Mouse (Mus musculus) CH12.LX (cell line): Measurements from ENCODE around the gene Csnk2a2. TPM values are rescaled to one million over a fixed set of nuclear protein-coding genes. Genes with fewer than 3 reads are reported as not detected.

Experiments used
- DNase-seq: peaks from one replicate; pipeline ENCODE4 v3.0.0-alpha.2; 2013; ENCODE audit errors: extremely low read depth
- H3K27ac ChIP-seq: 2 replicates; pipeline ENCODE4 v1.5.1; 2012; ENCODE audit warnings: low read depth, mild to moderate bottlenecking, control low read depth, moderate library complexity; ENCODE audit not compliant: insufficient read depth
- H3K27me3 ChIP-seq: replicated peaks from 2 replicates; pipeline ENCODE3; 2012; ENCODE audit warnings: inconsistent platforms
- H3K36me3 ChIP-seq, 2 experiments: replicated peaks in 1 of 2; 2 replicates each; pipeline versions ENCODE3 to v1.6.1; 2012; ENCODE audit warnings: inconsistent platforms in 1 of 2, low read length in 1 of 2, mild to moderate bottlenecking in 1 of 2, mixed read lengths in 1 of 2, moderate library complexity in 1 of 2; ENCODE audit not compliant: control insufficient read depth in 1 of 2, insufficient read depth in 1 of 2
- H3K4me1 ChIP-seq, 2 experiments: 2 replicates each; pipeline ENCODE4 v1.6.1; 2012; ENCODE audit warnings: inconsistent platforms in 1 of 2, moderate library complexity in 1 of 2; ENCODE audit not compliant: insufficient read depth in 2 of 2, control insufficient read depth in 1 of 2
- H3K4me2 ChIP-seq: 2 replicates; pipeline ENCODE4 v1.6.1; 2012; ENCODE audit warnings: low read depth, mild to moderate bottlenecking, control low read depth; ENCODE audit not compliant: poor library complexity, insufficient read depth, severe bottlenecking
- H3K4me3 ChIP-seq, 3 experiments: fragments of 150-350 bp in 1 of 3; sonication (generic) in 1 of 3; replicated peaks in 1 of 3; 2 replicates each; pipeline versions ENCODE3 to v1.5.1; 2011 to 2012; ENCODE audit warnings: low read depth in 2 of 3, low read length in 2 of 3, mild to moderate bottlenecking in 2 of 3, moderate library complexity in 2 of 3, control low read depth in 1 of 3, improper control_type of control experiment in 1 of 3, inconsistent platforms in 1 of 3, mixed read lengths in 1 of 3; ENCODE audit not compliant: poor library complexity in 1 of 3
- H3K79me2 ChIP-seq: replicated peaks from 2 replicates; pipeline ENCODE4 v1.6.1; 2012; ENCODE audit warnings: mild to moderate bottlenecking, moderate library complexity; ENCODE audit not compliant: control insufficient read depth, poor library complexity, insufficient read depth, severe bottlenecking; ENCODE audit errors: extremely low read depth
- H3K9ac ChIP-seq: 2 replicates; pipeline ENCODE4 v1.6.1; 2012; ENCODE audit warnings: low read depth, mild to moderate bottlenecking, control low read depth, moderate library complexity; ENCODE audit not compliant: insufficient read depth
- H3K9me3 ChIP-seq: replicated peaks from 2 replicates; pipeline ENCODE3; 2012; ENCODE audit warnings: low read length, inconsistent platforms, mixed read lengths
- BHLHE40 ChIP-seq: IDR thresholded peaks from 2 replicates; pipeline ENCODE4 v1.6.1; 2011; ENCODE audit warnings: mild to moderate bottlenecking, low read depth, low read length, improper control_type of control experiment
- CHD2 ChIP-seq: IDR thresholded peaks from 2 replicates; pipeline ENCODE4 v1.6.1; 2011; ENCODE audit warnings: low read length, improper control_type of control experiment
- CTCF ChIP-seq, 2 experiments: IDR thresholded peaks in 1 of 2; conservative IDR thresholded peaks in 1 of 2; 2 replicates each; pipeline ENCODE4 v1.5.1; 2011 to 2012; ENCODE audit warnings: low read depth in 2 of 2, low read length in 2 of 2, improper control_type of control experiment in 1 of 2, inconsistent platforms in 1 of 2, mild to moderate bottlenecking in 1 of 2, moderate library complexity in 1 of 2
- ELF1 ChIP-seq: IDR thresholded peaks from 2 replicates; pipeline ENCODE4 v1.6.1; 2014; ENCODE audit warnings: low read depth, mild to moderate bottlenecking, inconsistent platforms, low read length, improper control_type of control experiment
- IRF4 ChIP-seq: IDR thresholded peaks from 2 replicates; pipeline ENCODE4 v1.6.1; 2014; ENCODE audit warnings: low read depth, mild to moderate bottlenecking, inconsistent platforms, low read length, improper control_type of control experiment
- JUN ChIP-seq: IDR thresholded peaks from 2 replicates; pipeline ENCODE4 v1.6.1; 2011; ENCODE audit warnings: low read depth, mild to moderate bottlenecking, low read length, improper control_type of control experiment, moderate library complexity; ENCODE audit not compliant: insufficient read depth
- JUND ChIP-seq: conservative IDR thresholded peaks from 2 replicates; pipeline ENCODE4 v1.6.1; 2011; ENCODE audit warnings: low read depth, low read length, improper control_type of control experiment
- KAT2A ChIP-seq: IDR thresholded peaks from 2 replicates; pipeline ENCODE4 v1.6.1; 2012; ENCODE audit warnings: low read length, improper control_type of control experiment, inconsistent platforms; ENCODE audit not compliant: insufficient replicate concordance
- MAFK ChIP-seq: IDR thresholded peaks from 2 replicates; pipeline ENCODE4 v1.6.1; 2011; ENCODE audit warnings: low read length, improper control_type of control experiment; ENCODE audit not compliant: insufficient replicate concordance
- MAX ChIP-seq: IDR thresholded peaks from 2 replicates; pipeline ENCODE4 v1.6.1; 2011; ENCODE audit warnings: low read length, improper control_type of control experiment
- MYC ChIP-seq: IDR thresholded peaks from 2 replicates; pipeline ENCODE4 v1.6.1; 2011; ENCODE audit warnings: low read depth, mild to moderate bottlenecking, improper control_type of control experiment, low read length
- NRF1 ChIP-seq: IDR thresholded peaks from 2 replicates; pipeline ENCODE4 v1.6.1; 2014; ENCODE audit warnings: low read depth, mild to moderate bottlenecking, inconsistent platforms, low read length, improper control_type of control experiment, moderate library complexity
- POLR2A ChIP-seq: IDR thresholded peaks from 2 replicates; pipeline ENCODE4 v1.6.1; 2011; ENCODE audit warnings: low read depth, mild to moderate bottlenecking, improper control_type of control experiment, low read length
- TBP ChIP-seq: conservative IDR thresholded peaks from 2 replicates; pipeline ENCODE4 v1.6.1; 2011; ENCODE audit warnings: low read depth, low read length, improper control_type of control experiment
- USF1 ChIP-seq: IDR thresholded peaks from 2 replicates; pipeline ENCODE4 v1.6.1; 2014; ENCODE audit warnings: low read depth, mild to moderate bottlenecking, inconsistent platforms, low read length, improper control_type of control experiment
- USF2 ChIP-seq: conservative IDR thresholded peaks from 2 replicates; pipeline ENCODE4 v1.6.1; 2011; ENCODE audit warnings: low read depth, low read length, improper control_type of control experiment
- ZC3H11A ChIP-seq: IDR thresholded peaks from 2 replicates; pipeline ENCODE4 v1.6.1; 2012; ENCODE audit warnings: low read depth, mild to moderate bottlenecking, inconsistent platforms, low read length, improper control_type of control experiment
- dilution Hi-C: fragments of 300-500 bp; cut with MboI; formaldehyde crosslinking; loops from 2 replicates; pipeline ENCODE4 v1.14.3; 2020; ENCODE audit warnings: low sequenced_read_pairs; ENCODE audit not compliant: extremely low pct_unique_long_range_greater_than_20kb, extremely low pct_ligation_motif_present
- in situ Hi-C: fragments of 300-500 bp; cut with MboI; formaldehyde crosslinking; loops from 3 replicates; pipeline ENCODE4 v1.14.3; 2019; ENCODE audit warnings: low sequenced_read_pairs, low pct_ligation_motif_present, low pct_unique_long_range_greater_than_20kb, mixed read lengths
- polyA plus RNA-seq: library from polyadenylated mRNA; unstranded; fragments of >175 nt; gene quantifications from 2 replicates; pipeline ENCODE4 v1.2.1, GENCODE M21; 2012; ENCODE audit warnings: low read depth; ENCODE audit not compliant: insufficient read length
- total RNA-seq, 2 experiments: library from RNA; depleted of rRNA; stranded (reverse); fragments of 300-350 nt in 1 of 2; fragments of >200 nt in 1 of 2; gene quantifications; 2 replicates each; pipeline ENCODE4 v1.2.3; 2012 to 2014

The Csnk2a2 gene
- total and polyA plus RNA-seq, 3 experiments = 32.1 to 126 (median 51.7) TPM

- no peaks in the 10 kb centered on the region for H3K27me3 ChIP-seq
- no peaks in the 10 kb centered on the region for H3K9me3 ChIP-seq
- H3K27ac ChIP-seq = no peak overlapping the region
- in situ Hi-C loops (no loop called here), dilution Hi-C loops (no loop called here)
- H3K4me3 ChIP-seq = no peak overlapping the region
- H3K4me1 ChIP-seq = peaks cover 4 to 26% of the 10 kb centered on the region in 2 experiments; a peak in 2 of 4 replicates
- peak; percentile 66 for DNase-seq
- H3K9ac ChIP-seq = no peak overlapping the region
- H3K36me3 ChIP-seq = peaks cover 0 to 6% of the 10 kb centered on the region in 2 experiments
- TF ChIP-seq BHLHE40 = 0 out of 2 replicates have a peak, but pooled peaks have one; percentile 11
- no peak for TF ChIP-seq TBP
- TF ChIP-seq JUND = no peak
- no peak for TF ChIP-seq KAT2A
- no peaks in the 10 kb centered on the region for H3K79me2 ChIP-seq
- H3K4me2 ChIP-seq = no peak overlapping the region
These were observed 48.3 kb downstream of the Csnk2a2 start for GRCm38 (mm10) chr8:95441491-95442039.

- dilution Hi-C loops = no loop called here
- TF ChIP-seq MAFK (peak; percentile 47; the same call in 1 of the 2 replicates), JUN (no peak), IRF4 (no peak), USF1 (no peak)
- Histone ChIP-seq H3K79me2 (no peaks in the 10 kb centered on the region), H3K27me3 (no peaks in the 10 kb centered on the region), H3K4me3 (no peak overlapping the region), H3K4me1 (peaks cover 4 to 26% of the 10 kb centered on the region in 2 experiments; a peak in 2 of 4 replicates), H3K27ac (no peak overlapping the region), H3K4me2 (no peak overlapping the region), H3K9me3 (no peaks in the 10 kb centered on the region), H3K9ac (no peak overlapping the region), H3K36me3 (peaks cover 0 to under 1% of the 10 kb centered on the region in 2 experiments)
- in situ Hi-C loops = no loop called here
- no peak for DNase-seq
These were observed 49.6 kb downstream of the Csnk2a2 start for GRCm38 (mm10) chr8:95440168-95440709.

GRCm38 (mm10) chr8:95439421-95439820, 50.4 kb downstream of the Csnk2a2 start:
- no peak overlapping the region for H3K4me2 ChIP-seq
- TF ChIP-seq NRF1 (no peak), POLR2A (no peak), ELF1 (no peak), ZC3H11A (no peak), CHD2 (no peak), MAX (no peak), JUND (no peak), MYC (no peak), USF2 (no peak), CTCF (conservative IDR thresholded peaks at IDR 0.05 in 1 of 2, IDR thresholded peaks at IDR 0.05 in 1 of 2; ENCODE audit: low read depth in 2 of 2, low read length in 2 of 2) (no peak), TBP (no peak)
- TF ChIP-seq, all 38 proteins: peak for 0
- Histone ChIP-seq H3K9ac (no peak overlapping the region), H3K9me3 (no peaks in the 10 kb centered on the region), H3K4me3 (no peak overlapping the region), H3K36me3 (no peaks in the 10 kb centered on the region), H3K27ac (no peak overlapping the region), H3K27me3 (no peaks in the 10 kb centered on the region), H3K79me2 (no peaks in the 10 kb centered on the region), H3K4me1 (peaks cover 4 to 26% of the 10 kb centered on the region in 2 experiments; a peak in 2 of 4 replicates)
- DNase-seq = no peak
- in situ Hi-C loops (loop anchor here (10.0 kb wide), 1 partner anchor 75 kb away; no protein-coding TSS in a partner anchor), dilution Hi-C loops (no loop called here)
